Mouse (Mus musculus) spleen, adult 18-20 months (tissue): Measurements from ENCODE around the gene Slc16a12.
A peak's percentile ranks its signal among the peaks of the same experiment; 100 is the strongest.
"Not testable (repeated sequence)": the region's sequence is repeated elsewhere in the genome, so short reads cannot be mapped to it uniquely, and the experiment has no call there.

Experiments
- DNase-seq, 2 experiments: peaks; one replicate each; pipeline ENCODE4 v3.0.0; 2022; ENCODE audit warnings: mixed read lengths in 2 of 2

Slc16a12 gene

DNA sequence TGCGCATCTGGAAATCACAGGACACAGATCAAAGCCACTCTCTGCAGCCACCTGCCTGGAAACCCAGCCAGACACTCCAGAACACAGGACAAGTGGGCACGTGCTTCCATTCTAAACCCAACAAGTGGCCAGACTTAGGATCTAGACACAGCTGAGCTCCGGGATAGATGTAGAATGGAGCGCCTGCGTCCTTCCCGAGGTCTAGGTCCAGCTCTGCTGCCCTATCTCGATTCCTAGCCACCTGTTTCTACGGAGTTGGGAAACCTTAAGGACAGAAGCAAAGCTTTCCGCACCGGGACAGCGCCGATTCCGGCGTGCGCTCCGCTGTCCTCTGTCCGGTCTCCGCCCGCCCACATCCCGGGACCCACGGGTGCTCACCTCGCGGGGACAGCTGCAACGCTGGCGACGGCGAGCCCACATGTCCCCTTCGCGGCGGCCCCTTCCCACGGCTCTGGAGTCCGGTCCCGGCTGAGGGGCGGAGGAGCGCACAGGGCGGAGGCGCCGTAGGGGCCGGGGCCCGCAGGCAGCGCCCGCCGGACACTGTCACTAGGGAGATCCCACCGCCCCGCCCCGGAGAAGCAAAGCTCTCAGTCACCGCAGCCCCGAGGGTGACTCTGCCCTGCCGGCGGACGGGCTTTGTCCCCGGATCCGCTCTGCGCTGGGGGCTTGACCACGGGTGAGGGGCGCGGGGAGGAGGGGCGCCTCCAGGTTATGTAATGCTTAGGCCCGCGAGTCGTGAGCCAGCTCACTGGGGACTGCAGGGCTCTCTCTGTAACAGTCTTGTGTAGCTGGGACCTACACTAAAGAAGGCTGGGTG lies at the start of gene Slc16a12:
Slc16a12 (minus strand) TSS at position 602 of the 817 bp plus-strand sequence.
- no peak for DNase-seq

DNA sequence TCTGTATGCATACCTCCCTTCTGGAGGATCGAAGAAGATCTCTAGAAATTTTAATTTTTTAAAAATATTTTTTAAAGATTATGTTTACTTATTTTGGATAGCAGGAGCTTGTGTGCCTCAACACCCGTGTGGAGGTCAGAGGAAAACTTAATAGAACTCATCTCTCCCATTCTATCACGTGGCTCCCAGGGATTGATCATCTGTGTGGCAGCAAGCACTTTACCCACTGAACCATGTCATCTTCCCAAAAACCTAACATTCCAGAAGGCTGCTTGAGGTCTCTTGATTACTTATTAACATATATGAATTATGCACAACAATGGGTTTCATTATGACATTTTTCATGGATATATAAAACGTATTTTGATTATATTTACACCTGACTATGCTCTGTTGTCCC lies 49.3 kb upstream of the Slc16a12 start:
- no peak for DNase-seq

DNA sequence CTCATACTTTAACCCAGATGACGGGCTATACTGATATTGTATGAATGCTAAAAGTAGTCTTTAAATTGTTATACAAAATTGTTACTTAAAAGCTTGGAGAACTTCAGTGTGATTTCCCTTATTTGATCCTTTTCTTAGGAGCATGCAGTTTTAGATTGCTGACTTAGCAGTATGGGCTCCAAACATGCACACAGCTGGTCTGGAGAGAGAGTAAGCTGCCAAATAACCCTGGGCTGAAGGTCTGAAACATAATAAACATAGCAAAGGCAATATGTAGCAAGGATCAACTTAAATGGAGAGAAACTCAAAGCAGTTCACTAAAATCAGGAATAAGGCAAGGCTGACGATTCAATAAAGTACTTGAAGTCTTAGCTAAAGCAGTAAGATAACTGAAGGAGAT lies 35.4 kb upstream of the Slc16a12 start:
- DNase-seq: no peak

DNA sequence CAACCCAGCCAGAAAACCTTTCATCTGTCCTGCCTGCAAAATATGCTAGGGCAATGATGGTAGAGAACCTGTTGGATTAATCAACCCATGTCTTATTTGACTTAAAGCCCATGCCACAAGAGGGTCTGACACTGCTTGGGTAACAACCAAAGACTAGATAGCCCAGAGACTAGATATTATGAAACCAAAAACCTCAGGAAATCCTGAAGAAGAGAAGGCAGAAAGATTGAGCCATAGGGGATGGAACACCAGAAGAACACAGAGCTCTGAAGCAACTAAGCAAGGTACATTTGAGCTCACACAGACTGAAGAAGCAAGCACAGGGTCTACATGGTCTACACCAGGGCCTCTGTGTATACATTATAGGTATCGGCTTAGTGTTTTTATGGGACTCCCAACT lies 31.9 kb upstream of the Slc16a12 start:
- DNase-seq: no peak

DNA sequence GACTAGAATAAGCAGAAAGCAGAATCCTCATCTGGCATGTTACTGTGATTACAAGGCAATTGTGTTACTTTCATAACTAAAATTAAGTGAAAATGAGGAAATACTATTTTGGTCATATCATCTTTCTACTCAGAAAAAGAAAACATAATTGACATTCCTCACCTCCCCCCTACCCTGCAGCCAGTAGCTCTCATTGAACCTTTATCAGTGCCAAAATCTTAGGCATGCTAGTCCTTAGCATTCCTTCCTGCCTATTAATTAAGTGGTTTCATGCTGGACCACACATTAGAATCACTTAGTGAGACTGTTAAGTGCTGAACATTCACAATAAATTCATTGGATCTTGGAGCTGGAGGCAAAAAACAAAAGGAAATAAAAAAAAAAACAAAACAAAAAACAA lies 31.0 kb upstream of the Slc16a12 start:
- DNase-seq: no peak

DNA sequence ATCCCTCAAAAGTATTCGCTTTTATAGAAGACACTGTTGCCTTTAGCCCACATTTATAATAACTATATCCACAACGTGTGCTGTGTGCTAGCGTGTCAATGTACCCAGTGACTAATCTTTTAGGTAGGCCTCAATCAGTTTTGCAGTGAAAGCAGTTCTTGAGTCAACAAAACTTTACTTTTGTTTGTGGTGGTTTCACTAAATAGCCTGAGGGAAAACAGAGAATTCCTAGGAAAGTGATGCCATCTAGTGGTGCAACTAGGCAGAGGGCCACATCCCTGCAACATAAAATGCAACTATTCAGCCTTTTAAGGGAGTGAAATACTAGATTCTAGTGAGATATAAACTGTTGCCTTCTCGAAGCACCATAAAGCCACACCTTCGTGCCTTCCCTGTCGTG lies 25.7 kb upstream of the Slc16a12 start:
- DNase-seq: peak in 1 of 2 experiments; percentile 37

DNA sequence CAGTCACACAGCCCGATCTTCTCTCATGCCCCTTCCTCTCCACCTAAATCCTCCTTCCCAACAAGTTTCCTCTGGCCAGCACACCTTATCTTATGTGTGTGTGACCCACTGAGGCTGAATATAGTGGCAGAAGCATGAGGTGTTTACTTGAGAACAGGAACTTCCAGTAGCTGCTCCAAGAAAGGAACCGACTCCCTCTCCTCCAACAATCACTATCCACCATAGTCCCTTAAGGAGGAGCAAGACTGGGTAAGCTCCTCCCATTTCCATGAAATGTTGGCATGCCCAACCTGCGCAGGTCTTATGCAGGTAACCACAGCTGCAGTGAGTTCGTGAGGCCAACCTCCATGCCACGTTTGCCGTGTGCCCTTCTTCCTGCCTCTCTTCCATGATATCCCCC lies 23.7 kb upstream of the Slc16a12 start:
- DNase-seq: no peak

DNA sequence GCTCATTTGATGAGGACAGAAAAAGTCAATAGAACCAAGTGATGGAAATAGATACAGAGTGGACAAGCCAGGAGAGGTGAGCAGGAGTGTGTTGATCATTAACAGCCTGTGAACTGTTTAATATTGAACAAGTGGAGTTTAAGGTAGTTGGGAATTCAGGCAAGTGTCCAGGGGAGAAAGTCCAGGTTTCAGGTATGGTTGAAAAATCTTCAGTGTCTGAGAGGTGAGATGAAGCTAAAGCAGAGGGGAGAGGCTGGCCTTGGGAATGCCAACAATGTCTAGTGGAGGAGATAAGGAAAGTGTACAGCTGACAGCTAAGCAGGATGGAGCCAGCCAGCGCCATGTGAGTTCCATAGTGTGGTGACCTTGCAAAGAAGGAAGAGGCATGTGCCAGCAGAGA lies 11.7 kb upstream of the Slc16a12 start:
- DNase-seq: no peak

DNA sequence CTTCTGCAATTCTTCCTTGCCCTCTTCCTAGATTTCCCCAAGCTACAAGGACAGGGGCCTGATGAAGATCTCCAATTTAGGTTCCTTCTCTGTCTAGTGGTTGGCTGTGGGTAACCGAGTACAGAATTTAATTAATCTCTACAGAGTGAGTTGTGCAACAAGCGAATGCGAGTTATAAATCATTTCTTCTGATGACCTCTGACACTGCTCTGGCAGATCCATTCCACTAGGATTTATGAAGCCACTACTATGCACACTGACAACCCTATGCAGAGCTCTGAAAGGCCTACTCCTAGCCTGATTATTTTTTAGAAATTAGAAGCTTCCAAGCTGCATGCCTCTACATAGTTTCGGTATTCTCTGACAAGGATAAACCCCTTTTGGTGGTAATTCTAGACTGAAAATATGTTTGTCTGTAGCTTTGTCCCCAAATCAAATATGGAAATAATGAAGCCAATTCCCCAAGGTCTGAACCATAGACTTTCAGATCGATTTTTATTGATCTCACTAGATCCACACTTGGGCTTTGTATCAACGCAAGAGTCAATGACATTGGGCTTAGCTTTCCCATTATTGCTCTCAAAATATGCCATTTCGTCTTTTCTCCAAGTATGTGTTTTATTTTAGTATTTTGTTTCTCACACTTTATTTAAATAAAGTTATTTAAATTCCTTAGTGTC lies 9.6 kb upstream of the Slc16a12 start:
- DNase-seq: no peak

DNA sequence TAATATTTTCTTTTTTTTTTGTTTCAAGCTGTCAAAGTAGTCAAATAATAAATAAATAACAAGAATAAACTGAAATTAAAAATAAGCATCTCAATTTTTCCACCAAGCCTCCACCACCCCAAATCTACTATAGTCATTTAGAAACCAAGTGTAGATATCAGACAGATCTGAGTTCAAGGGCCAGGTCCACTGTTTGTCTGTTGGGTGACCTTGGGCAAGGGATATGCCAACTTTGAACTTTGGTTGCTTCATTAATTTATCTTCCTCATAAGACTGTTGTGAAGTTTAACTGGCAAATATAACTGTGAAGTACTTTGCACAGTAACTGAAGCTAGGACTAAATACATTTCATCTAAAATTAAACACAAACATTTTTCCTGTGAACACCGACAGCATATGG lies 8.6 kb upstream of the Slc16a12 start:
- no peak for DNase-seq

DNA sequence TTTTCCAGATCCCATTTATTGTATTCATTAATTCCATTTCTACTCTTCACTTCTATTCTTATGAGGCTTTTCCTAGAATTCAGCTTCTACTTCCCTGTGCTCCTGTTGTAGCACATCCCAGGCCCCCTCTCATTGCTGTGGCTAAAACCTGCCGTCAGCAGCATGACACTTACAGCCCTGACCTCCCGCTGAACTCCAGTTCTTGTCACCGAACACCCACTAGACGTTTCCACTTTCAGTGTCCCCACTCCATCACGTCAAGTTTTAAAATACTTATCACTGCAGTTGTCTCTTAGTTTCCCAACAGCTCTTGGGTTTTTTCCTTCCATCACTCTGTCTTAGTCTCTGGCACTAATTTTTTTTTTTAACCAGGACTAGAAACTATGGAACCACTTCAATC lies 6.2 kb upstream of the Slc16a12 start:
- DNase-seq: no peak

DNA sequence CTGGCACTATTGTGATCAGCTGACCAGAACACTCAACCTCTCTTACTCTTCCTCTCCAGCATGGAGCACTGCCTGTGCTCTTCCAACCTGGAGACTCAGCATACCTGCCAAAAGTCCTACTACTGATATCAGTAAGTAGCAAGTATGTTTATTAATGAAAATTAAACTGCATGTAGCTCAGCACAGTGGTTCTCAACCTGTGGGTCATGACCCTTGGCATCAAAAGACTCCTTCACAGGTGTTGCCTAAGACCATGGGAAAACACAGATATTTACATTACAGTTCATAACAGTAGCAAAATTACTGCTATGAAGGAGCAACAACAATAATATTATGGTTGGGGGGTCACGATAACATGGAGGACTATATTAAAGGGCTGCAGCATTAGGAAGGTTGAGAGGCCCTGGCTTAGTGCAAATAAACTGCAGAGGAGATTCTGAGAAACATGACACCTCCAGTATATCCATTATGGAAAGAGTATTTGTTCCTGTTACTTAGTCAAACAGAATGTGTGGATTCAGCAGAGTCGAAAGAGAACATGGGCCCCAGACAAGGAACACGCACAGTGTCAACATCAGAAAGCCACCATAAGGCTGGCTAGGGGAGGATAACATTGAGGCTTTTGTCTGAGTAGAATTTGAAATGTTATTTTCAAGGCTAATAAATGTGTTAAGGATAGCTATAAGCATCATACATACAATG lies 5.5 kb upstream of the Slc16a12 start:
- no peak for DNase-seq

DNA sequence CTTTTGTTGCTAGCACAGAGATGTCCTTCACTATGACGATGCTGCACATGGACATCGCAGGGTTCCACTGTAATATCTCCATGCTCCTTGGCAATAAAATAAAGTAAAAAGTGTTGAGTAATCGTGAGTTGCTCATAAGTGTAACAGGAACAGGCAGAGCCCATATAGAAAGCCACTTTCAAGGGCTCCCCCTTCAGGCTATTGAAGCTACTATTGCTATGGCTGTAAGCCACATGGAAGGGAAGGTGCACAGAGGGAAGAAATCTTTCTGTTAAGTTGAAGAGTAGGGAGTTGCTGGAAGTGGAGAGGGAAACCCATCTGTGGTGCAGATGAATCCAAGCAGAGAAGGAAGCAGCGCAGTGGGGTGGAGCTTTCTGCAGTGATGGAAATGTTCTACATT lies 4.1 kb upstream of the Slc16a12 start:
- DNase-seq: no peak

DNA sequence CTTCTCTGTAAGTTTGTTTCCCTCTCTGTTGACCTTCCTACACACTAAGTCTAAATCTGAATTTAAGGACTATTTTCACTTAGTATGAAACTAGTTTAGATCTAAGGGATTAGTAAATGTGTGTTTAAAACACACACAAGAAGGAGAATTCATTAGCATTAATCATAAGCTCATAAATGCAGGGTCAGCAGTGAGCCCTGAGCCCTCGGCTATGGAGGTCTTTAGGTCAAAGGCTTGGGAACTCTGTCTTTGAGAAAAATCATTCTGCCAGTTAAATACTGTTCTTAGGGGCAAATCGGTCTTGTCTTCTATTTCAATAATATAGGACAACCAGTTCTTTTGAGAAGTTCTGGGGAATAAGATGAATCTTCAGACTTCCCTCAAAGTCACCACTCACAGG lies 1.9 kb upstream of the Slc16a12 start:
- no peak for DNase-seq

DNA sequence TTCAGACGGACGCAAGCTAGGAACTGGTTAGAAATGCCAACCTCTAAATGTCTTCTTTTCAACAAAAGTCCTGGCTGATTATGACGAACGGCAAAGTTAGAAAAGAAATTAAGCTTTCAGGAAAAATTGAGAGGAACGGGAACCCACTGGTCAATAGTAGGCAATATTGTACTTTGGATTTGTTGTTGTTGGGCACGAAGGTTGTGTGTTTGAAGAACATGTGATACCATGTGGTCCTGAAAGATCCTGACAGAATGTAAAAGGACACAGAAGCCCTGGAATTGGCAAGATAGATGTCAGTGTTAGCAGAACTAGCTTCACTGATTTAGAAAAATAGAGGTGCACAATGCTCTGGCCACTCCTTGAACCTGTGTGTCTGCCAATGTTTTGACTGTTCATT lies 880 bp upstream of the Slc16a12 start:
- not testable (repeated sequence) for DNase-seq

DNA sequence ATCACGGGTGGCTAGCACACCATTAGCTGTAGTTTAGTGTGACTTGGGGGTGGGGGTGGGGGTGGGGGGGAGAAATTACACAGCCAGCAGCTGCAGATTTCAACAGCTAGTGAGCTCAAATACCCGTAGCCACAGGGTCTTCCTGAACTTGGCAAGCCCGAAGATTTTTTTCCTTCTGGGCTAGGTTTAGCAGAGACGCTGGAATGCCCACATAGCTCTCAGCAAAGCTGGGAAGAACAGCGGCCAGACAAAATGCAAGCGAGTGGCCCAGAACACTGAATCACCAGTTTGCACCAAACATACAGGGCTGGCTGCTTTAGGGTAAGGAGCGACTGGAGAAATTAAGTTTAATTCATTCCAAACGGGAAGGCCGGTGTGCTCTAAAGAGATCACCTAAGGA lies 888 bp downstream of the Slc16a12 start:
- DNase-seq: no peak

DNA sequence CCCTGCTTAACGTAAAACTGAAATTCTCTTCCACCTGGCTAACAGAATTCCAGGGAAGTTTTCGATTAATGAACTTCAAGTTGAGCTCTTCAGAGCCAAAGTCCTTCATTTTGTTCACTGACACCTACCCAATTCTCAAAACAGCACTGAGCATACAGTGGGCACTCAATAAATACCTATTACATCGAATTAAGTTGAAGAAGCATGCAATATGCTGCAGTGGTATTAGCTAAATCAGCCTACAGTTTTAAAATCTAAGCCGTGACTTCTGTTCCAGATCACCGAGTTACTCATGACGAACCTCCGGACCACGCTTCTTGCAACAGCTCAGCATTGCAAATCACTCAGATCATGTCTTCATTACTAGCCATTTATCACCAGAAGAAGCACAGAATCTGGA lies 2.1 kb downstream of the Slc16a12 start:
- DNase-seq: no peak

DNA sequence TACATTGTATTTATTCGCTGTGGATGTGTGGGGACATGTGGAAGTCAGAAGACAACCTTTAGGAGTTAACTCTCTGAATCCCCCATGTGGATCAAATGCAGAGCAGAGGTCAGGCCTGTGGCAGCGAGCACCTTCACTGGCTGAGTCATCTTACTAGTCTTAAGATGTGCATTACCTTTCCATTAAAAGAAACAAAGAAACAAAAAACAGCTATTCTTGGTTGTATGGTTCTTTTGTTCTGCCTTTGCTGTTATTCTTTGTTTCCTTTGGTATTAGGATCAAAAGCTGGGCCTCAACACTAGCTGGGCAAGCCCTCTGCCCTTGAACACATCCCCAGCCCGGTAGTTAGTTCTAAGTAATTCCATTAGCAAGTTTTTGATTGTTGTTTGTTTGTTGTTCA lies 9.2 kb downstream of the Slc16a12 start:
- DNase-seq: no peak

DNA sequence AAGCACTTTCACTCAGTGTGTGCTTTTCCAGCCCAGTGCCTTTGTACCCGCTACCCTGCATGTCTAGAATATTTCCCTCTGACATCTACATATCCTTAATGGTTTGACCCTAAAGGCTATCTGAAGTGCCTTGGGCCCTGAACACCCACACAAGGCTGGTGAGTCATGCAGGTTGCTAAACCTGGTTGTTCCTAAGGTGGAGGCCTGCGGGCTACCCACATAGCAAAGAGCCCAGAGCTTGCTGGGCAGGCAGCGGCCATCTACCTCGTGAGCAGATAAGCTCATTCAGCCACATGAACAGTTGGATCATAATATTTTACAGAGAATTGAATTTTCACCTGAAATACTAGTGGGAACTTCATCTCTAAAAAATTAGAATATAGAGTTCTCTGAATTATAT lies 11.2 kb downstream of the Slc16a12 start:
- DNase-seq: no peak

DNA sequence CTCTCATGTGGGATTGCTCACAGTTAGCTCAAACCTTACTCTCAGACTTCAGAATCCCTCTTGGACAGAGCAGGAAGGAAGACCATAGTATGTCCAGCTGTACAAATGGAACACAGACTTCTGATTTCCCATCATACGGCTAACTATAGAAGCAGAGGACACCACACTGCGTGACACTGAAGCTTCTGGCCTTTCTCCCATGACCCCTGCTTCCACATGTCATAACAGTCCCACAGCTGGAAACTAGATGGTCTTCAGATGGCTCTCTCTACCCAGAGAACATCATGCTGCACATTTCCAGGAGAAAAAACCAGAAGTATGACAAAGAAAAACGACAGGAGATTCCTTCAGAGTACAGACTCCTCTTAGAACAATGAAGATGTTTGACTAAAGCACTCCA lies 14.1 kb downstream of the Slc16a12 start:
- DNase-seq: no peak

DNA sequence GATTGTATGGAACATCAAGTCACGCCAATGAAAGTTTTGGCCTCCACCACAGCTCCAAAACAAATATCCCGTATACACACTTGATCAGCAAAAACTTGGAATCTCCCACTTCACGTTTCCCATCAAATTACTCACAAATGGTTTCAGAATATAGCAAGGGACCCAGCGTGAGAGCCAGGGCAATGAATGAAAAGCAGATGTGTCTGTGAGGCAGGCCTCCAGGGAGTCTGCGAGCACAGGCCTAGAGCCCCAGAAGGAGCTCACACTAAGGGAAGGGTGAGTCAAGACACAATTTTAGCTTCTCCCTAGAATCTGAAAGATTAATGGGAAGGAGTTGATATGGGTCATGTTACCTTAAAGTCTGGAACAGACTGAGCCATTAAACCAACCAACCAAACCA lies 15.7 kb downstream of the Slc16a12 start:
- no peak for DNase-seq

DNA sequence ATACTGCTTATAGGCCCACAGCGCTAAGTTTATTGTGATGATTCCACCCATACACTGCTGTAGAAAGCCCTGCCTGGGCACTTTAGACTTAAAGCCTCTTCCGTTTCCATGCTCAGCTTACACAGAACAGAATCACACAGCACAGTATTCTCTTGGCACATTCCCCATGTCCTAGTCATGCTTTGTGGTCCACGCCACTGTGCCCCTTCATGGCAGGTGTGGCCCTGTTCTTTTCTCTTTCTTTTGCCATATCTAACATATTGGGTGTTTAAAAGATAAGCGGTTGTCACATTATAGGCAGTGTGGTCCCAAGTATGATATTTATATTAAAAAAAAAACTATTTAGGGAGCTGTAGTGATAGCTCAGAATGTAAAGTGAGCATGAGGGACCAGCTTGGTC lies 16.5 kb downstream of the Slc16a12 start:
- DNase-seq: no peak

DNA sequence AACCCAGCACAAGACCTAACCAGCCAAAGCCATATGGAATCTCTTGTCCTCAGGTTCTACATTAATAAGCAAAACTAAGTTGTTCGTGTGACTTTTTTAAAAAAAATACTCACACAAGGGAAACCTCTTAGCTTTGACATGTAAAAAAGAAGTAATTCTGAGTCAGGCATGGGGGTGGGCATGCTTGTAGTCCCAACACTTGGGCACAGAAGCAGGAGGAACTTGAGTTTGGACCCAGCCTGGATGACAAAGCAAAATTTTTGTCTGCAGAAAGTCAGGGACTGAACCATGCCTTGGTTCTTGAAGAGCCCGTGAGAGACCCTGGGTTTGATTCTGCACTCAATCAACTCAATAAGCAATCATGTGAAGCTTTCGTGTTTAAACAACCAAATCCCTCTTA lies 17.6 kb downstream of the Slc16a12 start:
- no peak for DNase-seq
